ENCODE assay signal across 8 mouse cellular contexts in genomic region chr2:136678321-136679161, GRCm38 (mm10). TPM values are rescaled to one million over a fixed set of nuclear protein-coding genes. Genes with fewer than 3 reads are reported as not detected.
DNase-seq lines count a peak whose midpoint lies in the region; ATAC-seq and TF ChIP-seq lines count a peak whose summit lies in the region.

No protein-coding gene starts in this region.

- no peaks in the 10 kb centered on the region for H3K27me3 ChIP-seq in thymus, adult 2 months (ENCODE audit: control insufficient read depth, insufficient read depth, low read length)
- peaks cover 18% of the 10 kb centered on the region for H3K27me3 ChIP-seq in forebrain, embryonic 10.5 days (ENCODE audit: poor library complexity, severe bottlenecking)
- H3K27me3 ChIP-seq in heart, embryonic 13.5 days (replicated peaks): no peaks in the 10 kb centered on the region
- no peaks in the 10 kb centered on the region for H3K27me3 ChIP-seq in kidney, postnatal 0 days (ENCODE audit: insufficient read depth, low read length)
- H3K27me3 ChIP-seq in liver, embryonic 11.5 days (replicated peaks; ENCODE audit: control insufficient read depth, insufficient read depth, low read length): peaks cover 9% of the 10 kb centered on the region
- H3K27me3 ChIP-seq in neural tube, embryonic 12.5 days (replicated peaks): no peaks in the 10 kb centered on the region

- TF ChIP-seq POLR2A in thymus, adult 2 months (IDR thresholded peaks at IDR 0.05; ENCODE audit: control insufficient read depth, extremely low read depth, insufficient read depth, low read length, poor library complexity): no peak

- H3K9ac ChIP-seq in heart, embryonic 13.5 days: peak overlapping the region; percentile 89
- peak overlapping the region; percentile 51 for H3K9ac ChIP-seq in kidney, postnatal 0 days (ENCODE audit: low read depth, low read length)
- peak overlapping the region; percentile 50 for H3K9ac ChIP-seq in liver, embryonic 11.5 days (ENCODE audit: low read depth, low read length)
- H3K9ac ChIP-seq in neural tube, embryonic 12.5 days: peak overlapping the region; percentile 65

- H3K9me3 ChIP-seq in forebrain, embryonic 10.5 days: no peaks in the 10 kb centered on the region
- H3K9me3 ChIP-seq in heart, embryonic 13.5 days: no peaks in the 10 kb centered on the region
- no peaks in the 10 kb centered on the region for H3K9me3 ChIP-seq in kidney, postnatal 0 days (replicated peaks; ENCODE audit: low read length)
- H3K9me3 ChIP-seq in liver, embryonic 11.5 days (ENCODE audit: control insufficient read depth, low read length): no peaks in the 10 kb centered on the region
- no peaks in the 10 kb centered on the region for H3K9me3 ChIP-seq in neural tube, embryonic 12.5 days

- H3K36me3 ChIP-seq in thymus, adult 2 months (ENCODE audit: control insufficient read depth, insufficient read depth, low read length): no peaks in the 10 kb centered on the region
- no peaks in the 10 kb centered on the region for H3K36me3 ChIP-seq in forebrain, embryonic 10.5 days (replicated peaks)
- H3K36me3 ChIP-seq in heart, embryonic 13.5 days: no peaks in the 10 kb centered on the region
- H3K36me3 ChIP-seq in kidney, postnatal 0 days (ENCODE audit: insufficient read depth, low read length): no peaks in the 10 kb centered on the region
- H3K36me3 ChIP-seq in liver, embryonic 11.5 days (ENCODE audit: control insufficient read depth, insufficient read depth, low read length): no peaks in the 10 kb centered on the region
- H3K36me3 ChIP-seq in neural tube, embryonic 12.5 days: no peaks in the 10 kb centered on the region

- no peak for TF ChIP-seq CTCF in thymus, adult 2 months (IDR thresholded peaks at IDR 0.05; ENCODE audit: borderline replicate concordance, control insufficient read depth, extremely low read depth, insufficient read depth, low read length, poor library complexity)
- no peak for TF ChIP-seq CTCF in kidney, postnatal 0 days (IDR thresholded peaks at IDR 0.05; ENCODE audit: low read depth)

- ATAC-seq in heart, embryonic 13.5 days (ENCODE audit: extremely low read depth, insufficient number of reproducible peaks, low FRiP score, low TSS enrichment): peak; percentile 47
- peak; percentile 81 for ATAC-seq in kidney, postnatal 0 days (replicated peaks; ENCODE audit: low FRiP score, low read depth)
- ATAC-seq in liver, embryonic 11.5 days (replicated peaks; ENCODE audit: low FRiP score): peak; percentile 69
- ATAC-seq in neural tube, embryonic 12.5 days (ENCODE audit: low FRiP score, low read depth): peak; percentile 83

- no peak for DNase-seq in thymus, adult 2 months
- DNase-seq in thymus, postnatal 14 days: no peak
- DNase-seq in forebrain, embryonic 10.5 days (ENCODE audit: extremely low spot score, low spot score): peak; percentile 62
- peak; percentile 80 for DNase-seq in kidney, postnatal 0 days (ENCODE audit: low spot score)
- DNase-seq in liver, embryonic 11.5 days (ENCODE audit: low spot score): peak; percentile 63
- DNase-seq in testis, postnatal 14 days (ENCODE audit: low spot score): peak; percentile 63

- H3K4me2 ChIP-seq in heart, embryonic 13.5 days: peak overlapping the region; percentile 92
- peak overlapping the region; percentile 79 for H3K4me2 ChIP-seq in kidney, postnatal 0 days (ENCODE audit: low read length)
- peak overlapping the region; percentile 77 for H3K4me2 ChIP-seq in liver, embryonic 11.5 days
- H3K4me2 ChIP-seq in neural tube, embryonic 12.5 days (replicated peaks): peak overlapping the region; percentile 90

- WGBS in thymus, adult 2 months: 4% methylated on average over 44 of the region's 44 CpGs
- 3% methylated on average over 43 of the region's 44 CpGs for WGBS in forebrain, embryonic 10.5 days
- WGBS in heart, embryonic 13.5 days: 2% methylated on average over 44 of the region's 44 CpGs
- WGBS in kidney, postnatal 0 days: 2% methylated on average over 44 of the region's 44 CpGs
- 4% methylated on average over 44 of the region's 44 CpGs for WGBS in liver, embryonic 11.5 days
- WGBS in neural tube, embryonic 12.5 days: 2% methylated on average over 44 of the region's 44 CpGs

- H3K4me3 ChIP-seq in thymus, adult 2 months (ENCODE audit: control insufficient read depth, insufficient read depth, low read length): peak overlapping the region; percentile 17
- peak overlapping the region; percentile 66 for H3K4me3 ChIP-seq in forebrain, embryonic 10.5 days
- H3K4me3 ChIP-seq in heart, embryonic 13.5 days: peak overlapping the region; percentile 69
- H3K4me3 ChIP-seq in kidney, postnatal 0 days (replicated peaks; ENCODE audit: low read depth, low read length): peak overlapping the region; percentile 44
- peak overlapping the region; percentile 51 for H3K4me3 ChIP-seq in liver, embryonic 11.5 days (ENCODE audit: low read depth, low read length)
- H3K4me3 ChIP-seq in neural tube, embryonic 12.5 days: peak overlapping the region; percentile 53

- H3K4me1 ChIP-seq in thymus, adult 2 months (replicated peaks; ENCODE audit: control insufficient read depth, insufficient read depth, low read length): no peaks in the 10 kb centered on the region
- H3K4me1 ChIP-seq in forebrain, embryonic 10.5 days: peaks cover 38% of the 10 kb centered on the region
- peaks cover 41% of the 10 kb centered on the region for H3K4me1 ChIP-seq in heart, embryonic 13.5 days
- no peaks in the 10 kb centered on the region for H3K4me1 ChIP-seq in kidney, postnatal 0 days (replicated peaks; ENCODE audit: insufficient read depth, low read length)
- no peaks in the 10 kb centered on the region; the same call in 1 of the 2 replicates for H3K4me1 ChIP-seq in liver, embryonic 11.5 days (replicated peaks; ENCODE audit: control insufficient read depth, insufficient read depth, low read length)
- H3K4me1 ChIP-seq in neural tube, embryonic 12.5 days: peaks cover 17% of the 10 kb centered on the region; the same call in 1 of the 2 replicates

- no peak overlapping the region for H3K27ac ChIP-seq in thymus, adult 2 months (ENCODE audit: control insufficient read depth, insufficient read depth, low read length)
- H3K27ac ChIP-seq in forebrain, embryonic 10.5 days: peak overlapping the region; percentile 94
- peak overlapping the region; percentile 91 for H3K27ac ChIP-seq in heart, embryonic 13.5 days (replicated peaks)
- peak overlapping the region; percentile 58 for H3K27ac ChIP-seq in kidney, postnatal 0 days
- H3K27ac ChIP-seq in liver, embryonic 11.5 days (ENCODE audit: low read depth, low read length): peak overlapping the region; percentile 66
- H3K27ac ChIP-seq in neural tube, embryonic 12.5 days: no peak overlapping the region

RNA-seq across cellular contexts. Expression of gene Snap25, which starts 34.7 kb away (rescaled TPM):
- 0.08 TPM in 1 of 2 replicates, not detected in the other for polyA plus RNA-seq in thymus, adult 2 months (2012; rRNA removed)
- 3.6 and 4.7 TPM in 2 replicates for polyA plus RNA-seq in forebrain, embryonic 10.5 days (2016; fragmentation: Nextera tagmentation; extraction: Ambion mirVana)
- polyA plus RNA-seq in heart, embryonic 13.5 days (2015; fragmentation: Nextera tagmentation; extraction: Ambion mirVana): 0.52 and 0.82 TPM in 2 replicates
- 0.09 TPM in 1 of 2 replicates, not detected in the other for polyA plus RNA-seq in kidney, postnatal 0 days (2015; fragmentation: Nextera tagmentation; extraction: Ambion mirVana)
- polyA plus RNA-seq in liver, embryonic 11.5 days (2014; fragmentation: Nextera tagmentation; extraction: Ambion mirVana): 8.7 and 9.5 TPM in 2 replicates
- polyA plus RNA-seq in neural tube, embryonic 12.5 days (2016; fragmentation: Nextera tagmentation; extraction: Ambion mirVana): 69.7 and 90.8 TPM in 2 replicates

Comparison
In these comparisons a context has a peak if more than half of its experiments do, and no peak if none do; other contexts are left out.
1. DNase-seq: peak in forebrain, embryonic 10.5 days (single experiment), kidney, postnatal 0 days (single experiment), liver, embryonic 11.5 days (single experiment) and testis, postnatal 14 days (single experiment); none in thymus, adult 2 months (single experiment) and thymus, postnatal 14 days (single experiment).
2. H3K27ac ChIP-seq: peak in forebrain, embryonic 10.5 days (single experiment), heart, embryonic 13.5 days (single experiment), kidney, postnatal 0 days (single experiment) and liver, embryonic 11.5 days (single experiment); none in thymus, adult 2 months (single experiment) and neural tube, embryonic 12.5 days (single experiment).
3. H3K4me3 ChIP-seq: peak in every context shown above with its lines; median percentile 69 in heart, embryonic 13.5 days; 66 in forebrain, embryonic 10.5 days; 53 in neural tube, embryonic 12.5 days; 51 in liver, embryonic 11.5 days; 44 in kidney, postnatal 0 days; 17 in thymus, adult 2 months.
4. Peak in every context shown above with its lines, with median percentiles within 50 percentile points of each other: ATAC-seq, H3K4me2 ChIP-seq and H3K9ac ChIP-seq.